Mouse (Mus musculus): Measurements from ENCODE around the gene Hipk2. TPM values are rescaled to one million over a fixed set of nuclear protein-coding genes. Genes with fewer than 3 reads are reported as not detected.

Gene Hipk2
- polyA plus RNA-seq, 1 experiment from 2014 or later, result 32.8 TPM

DNA sequence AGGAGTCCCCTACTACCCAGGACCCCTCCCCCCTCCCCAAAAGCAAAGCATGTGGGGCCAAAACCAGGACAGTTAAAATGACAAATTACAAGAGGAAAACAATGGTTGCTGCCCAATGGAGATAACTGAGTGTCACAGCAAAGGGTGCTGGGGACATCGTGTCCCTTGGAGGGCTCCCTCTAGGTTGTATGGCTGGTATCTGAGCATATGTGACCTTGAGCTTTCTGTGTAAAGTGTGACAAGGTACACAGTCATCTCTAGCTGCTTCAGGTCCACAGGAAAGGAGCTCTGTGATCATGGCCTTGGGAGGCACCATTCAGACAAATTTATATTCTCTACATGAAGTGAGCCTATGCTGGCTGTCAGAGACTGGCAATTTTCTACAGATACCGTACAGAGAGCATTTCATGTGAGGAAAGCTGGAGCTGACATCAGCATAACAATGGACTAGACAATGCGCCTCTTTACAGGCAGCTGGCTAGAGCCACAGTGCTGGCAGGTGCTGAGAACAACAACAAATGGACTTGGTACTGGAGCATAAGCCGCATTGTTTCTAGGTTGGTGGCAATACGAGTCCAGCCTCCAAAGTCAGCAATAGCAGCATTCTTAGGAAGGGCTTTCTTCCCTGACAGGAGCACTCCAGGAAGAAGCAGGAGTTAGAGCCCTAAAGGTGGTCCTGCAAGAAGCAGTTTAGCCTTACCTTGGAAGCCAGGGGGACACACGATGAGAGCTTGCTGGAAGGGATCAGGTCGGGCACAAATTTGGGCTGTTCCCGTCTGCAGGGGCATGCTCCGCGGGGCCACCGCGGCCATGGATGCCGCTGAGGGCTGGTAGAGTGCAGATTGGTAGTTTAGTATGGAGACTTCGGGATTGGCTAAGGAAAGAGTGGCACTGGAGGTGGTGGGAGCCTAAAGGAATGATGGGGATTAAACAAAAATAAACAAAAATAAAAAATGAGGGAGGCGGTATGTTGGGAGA is 145.5 kb downstream of the Hipk2 start:
- no peaks in the 10 kb centered on the region for H3K27me3 ChIP-seq
- H3K9ac ChIP-seq, result no peak overlapping the region
- no peak overlapping the region for H3K4me3 ChIP-seq
- peaks cover 73% of the 10 kb centered on the region for H3K36me3 ChIP-seq
- peak; percentile 61; the same call in 1 of the 2 replicates for ATAC-seq (ENCODE audit: low read depth)
- peaks cover 17% of the 10 kb centered on the region; the same call in 1 of the 2 replicates for H3K4me1 ChIP-seq (replicated peaks)
- peak overlapping the region; percentile 53 for H3K27ac ChIP-seq (replicated peaks)
- H3K9me3 ChIP-seq, result no peaks in the 10 kb centered on the region
- no peak overlapping the region for H3K4me2 ChIP-seq
- WGBS, result 66% methylated on average over 15 of the region's 15 CpGs

DNA sequence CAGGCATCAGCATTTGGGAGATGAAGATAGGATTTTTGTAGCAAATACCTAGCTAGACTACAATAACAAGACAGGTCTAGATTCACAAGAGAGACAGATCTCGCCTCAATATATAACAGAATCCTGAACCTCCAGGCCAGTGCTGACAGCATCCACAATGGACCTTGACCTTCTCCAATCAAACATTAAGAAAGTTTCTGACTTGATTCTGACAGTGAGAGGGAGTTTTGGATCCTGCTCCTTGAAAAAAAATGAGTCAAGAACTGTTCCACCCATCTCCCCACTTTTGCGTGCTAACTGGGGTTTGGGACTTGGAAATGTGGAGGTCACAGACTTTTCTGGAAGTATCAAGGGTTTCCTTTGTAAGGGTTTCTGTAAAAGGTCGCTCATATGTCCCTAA is 150.4 kb downstream of the Hipk2 start:
- Histone ChIP-seq H3K36me3 (peaks cover 50% of the 10 kb centered on the region), H3K4me2 (no peak overlapping the region), H3K9me3 (no peaks in the 10 kb centered on the region), H3K27me3 (no peaks in the 10 kb centered on the region), H3K27ac (replicated peaks) (no peak overlapping the region), H3K4me1 (replicated peaks) (peaks cover 9% of the 10 kb centered on the region; the same call in 1 of the 2 replicates), H3K9ac (no peak overlapping the region), H3K4me3 (no peak overlapping the region)
- no peak for ATAC-seq (ENCODE audit: low read depth)
- 91% methylated on average over 3 of the region's 3 CpGs for WGBS

DNA sequence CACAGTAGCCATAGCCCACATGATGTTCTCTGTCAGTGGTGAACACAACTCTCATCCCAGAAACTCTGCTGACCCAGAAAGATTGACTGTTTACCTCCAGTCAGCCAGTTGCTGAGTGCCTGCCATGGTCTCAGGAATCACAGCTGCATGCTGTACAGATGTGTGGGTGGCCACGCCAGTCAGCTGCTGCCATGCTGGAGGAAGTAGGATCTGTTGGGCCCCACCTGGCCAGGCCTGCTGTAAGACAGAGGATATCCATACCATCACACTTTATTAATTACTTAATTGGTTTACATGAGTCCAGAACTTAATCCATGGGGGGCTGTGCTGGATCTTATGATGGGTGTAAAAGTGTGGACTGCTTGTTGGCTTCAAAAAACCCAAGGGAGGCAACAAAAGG is 154.6 kb downstream of the Hipk2 start:
- WGBS, result 100% methylated on average over 1 of the region's 1 CpGs

DNA sequence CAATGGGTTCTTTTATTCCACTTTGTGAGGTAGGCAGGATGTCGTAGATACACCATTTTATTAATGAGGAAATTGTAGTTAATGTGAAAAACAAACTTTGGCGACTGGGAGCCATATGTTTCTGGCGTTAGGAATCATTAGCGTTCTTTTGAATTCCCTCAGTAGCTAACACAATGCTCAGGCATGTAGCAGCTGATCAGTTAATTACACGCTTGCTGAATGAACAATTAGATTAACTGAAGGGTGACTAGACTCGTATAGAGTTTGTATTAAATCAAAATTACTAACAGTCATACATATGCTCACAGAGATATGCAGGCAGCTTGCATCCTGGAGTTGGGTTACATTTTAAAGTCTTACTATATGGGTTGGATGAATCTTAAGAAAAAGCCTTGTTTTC is 156.7 kb downstream of the Hipk2 start:
- no peak overlapping the region for H3K9ac ChIP-seq
- WGBS, result 30% methylated on average over 6 of the region's 6 CpGs
- peaks cover 75% of the 10 kb centered on the region for H3K36me3 ChIP-seq

More for the DNA sequence above, 154.6 kb downstream of the Hipk2 start:
- H3K27me3 ChIP-seq, result no peaks in the 10 kb centered on the region
- ATAC-seq (ENCODE audit: low read depth), result no peak
- no peak overlapping the region for H3K4me3 ChIP-seq
- H3K27ac ChIP-seq (replicated peaks), result no peak overlapping the region
- peaks cover 61% of the 10 kb centered on the region for H3K36me3 ChIP-seq
- H3K4me1 ChIP-seq (replicated peaks), result 0 out of 2 replicates have a peak, but pooled peaks cover 6% of the 10 kb centered on the region
- no peak overlapping the region for H3K4me2 ChIP-seq
- no peak overlapping the region for H3K9ac ChIP-seq
- no peaks in the 10 kb centered on the region for H3K9me3 ChIP-seq

DNA sequence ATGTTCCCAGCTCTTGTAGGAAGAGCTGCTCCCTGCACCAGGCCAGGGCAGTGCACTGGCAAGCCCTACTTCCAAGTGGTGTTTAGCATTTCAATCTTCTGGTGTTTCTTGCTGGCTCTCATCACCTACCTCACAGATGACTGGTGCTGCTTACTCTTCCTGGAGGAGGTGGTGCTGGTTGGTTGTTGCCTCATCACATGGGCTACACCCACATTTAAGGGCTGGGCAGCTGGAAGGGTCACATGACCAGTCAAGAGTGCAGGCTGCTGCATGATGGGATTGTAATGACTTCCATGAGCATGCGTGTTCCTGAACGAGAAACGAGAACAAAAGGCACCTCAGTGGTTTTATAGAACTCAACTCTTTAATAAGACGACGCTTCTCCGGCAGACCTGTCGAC is 157.3 kb downstream of the Hipk2 start:
- peaks cover 78% of the 10 kb centered on the region for H3K36me3 ChIP-seq

More for the DNA sequence above, 156.7 kb downstream of the Hipk2 start:
- Histone ChIP-seq H3K4me2 (no peak overlapping the region), H3K27ac (replicated peaks) (no peak overlapping the region), H3K27me3 (no peaks in the 10 kb centered on the region), H3K4me1 (replicated peaks) (0 out of 2 replicates have a peak, but pooled peaks cover 6% of the 10 kb centered on the region), H3K4me3 (no peak overlapping the region), H3K9me3 (no peaks in the 10 kb centered on the region)
- ATAC-seq (ENCODE audit: low read depth), result no peak

DNA sequence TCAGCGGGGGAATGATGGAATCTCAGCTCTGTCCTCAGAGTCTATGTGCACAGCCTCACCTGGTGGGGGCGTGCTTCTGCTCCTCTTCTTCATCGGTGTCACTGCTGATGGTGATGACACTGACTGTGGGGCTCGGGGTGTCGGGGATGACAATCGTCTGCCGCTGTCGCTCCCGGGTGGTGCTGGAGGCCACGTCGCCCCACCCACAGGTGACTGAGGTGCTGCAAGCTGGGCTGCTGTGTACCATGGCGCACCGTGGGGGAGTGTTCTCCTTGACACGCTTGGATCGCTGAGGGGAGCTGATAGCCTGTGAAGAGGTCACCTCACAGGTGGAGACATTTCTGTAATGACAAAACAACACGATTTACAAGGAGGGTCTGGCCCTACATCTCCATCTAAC is 160.1 kb downstream of the Hipk2 start:
- Histone ChIP-seq H3K36me3 (peaks cover 95% of the 10 kb centered on the region), H3K27ac (replicated peaks) (no peak overlapping the region)
- no peak for ATAC-seq (ENCODE audit: low read depth)

More for the DNA sequence above, 157.3 kb downstream of the Hipk2 start:
- Histone ChIP-seq H3K4me3 (no peak overlapping the region), H3K27ac (replicated peaks) (no peak overlapping the region), H3K4me1 (replicated peaks) (0 out of 2 replicates have a peak, but pooled peaks cover 6% of the 10 kb centered on the region), H3K4me2 (no peak overlapping the region), H3K9me3 (no peaks in the 10 kb centered on the region), H3K9ac (no peak overlapping the region), H3K27me3 (no peaks in the 10 kb centered on the region)
- 88% methylated on average over 7 of the region's 7 CpGs for WGBS
- ATAC-seq (ENCODE audit: low read depth), result no peak

DNA sequence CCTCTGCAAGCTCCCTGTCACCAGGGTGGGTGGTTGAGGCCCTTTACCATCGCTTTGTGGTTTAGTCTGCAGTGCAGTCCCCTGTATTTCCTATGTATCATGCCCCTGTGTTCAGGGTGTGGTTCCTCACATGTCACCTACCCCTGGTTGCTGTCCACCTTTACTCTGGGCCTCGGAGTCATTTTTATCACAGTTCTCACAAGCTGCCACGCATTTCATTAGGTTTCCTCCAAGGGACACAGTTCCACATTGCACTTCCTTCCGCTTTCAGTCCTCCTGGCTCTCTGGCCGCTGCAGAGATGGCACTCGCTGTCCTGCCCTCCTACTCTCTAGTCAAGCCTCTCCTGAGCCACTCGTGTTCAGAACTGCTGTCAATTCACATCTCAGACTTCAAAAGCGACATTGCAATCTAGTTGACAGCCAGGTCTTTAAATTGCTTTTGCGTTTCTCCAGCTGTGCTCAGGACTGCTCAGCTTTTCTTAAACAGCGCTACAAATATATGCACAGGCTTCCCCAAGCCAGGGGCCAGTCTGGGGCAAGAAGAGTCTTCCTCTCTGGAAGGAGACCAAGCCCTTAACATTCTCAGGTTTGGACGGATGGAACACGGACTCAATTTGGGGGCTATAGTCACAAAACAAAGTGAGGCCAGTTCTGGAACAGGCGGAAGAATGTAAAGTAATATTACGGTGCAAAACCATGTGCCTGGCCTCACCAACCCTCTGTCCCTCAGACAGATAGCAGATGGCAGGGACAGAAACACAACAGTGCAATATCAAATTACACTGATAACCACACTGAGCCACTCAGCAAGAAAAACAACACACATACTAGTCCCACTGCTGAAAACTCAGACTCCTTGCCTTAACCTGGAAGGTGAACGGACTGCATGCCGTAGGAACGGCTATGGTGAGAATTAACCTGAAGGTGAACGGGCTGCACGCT is 161.7 kb downstream of the Hipk2 start:
- 88% methylated on average over 19 of the region's 19 CpGs for whole genome bisulfite sequencing
- Histone ChIP-seq H3K4me2 (no peak overlapping the region), H3K27me3 (no peaks in the 10 kb centered on the region), H3K9ac (no peak overlapping the region), H3K4me3 (no peak overlapping the region), H3K36me3 (peaks cover 97% of the 10 kb centered on the region), H3K4me1 (replicated peaks) (no peaks in the 10 kb centered on the region), H3K27ac (replicated peaks) (no peak overlapping the region), H3K9me3 (no peaks in the 10 kb centered on the region)
- ATAC-seq (ENCODE audit: low read depth), result no peak

More for the DNA sequence above, 160.1 kb downstream of the Hipk2 start:
- WGBS, result 94% methylated on average over 16 of the region's 16 CpGs
- no peak overlapping the region for H3K4me2 ChIP-seq
- no peak overlapping the region for H3K4me3 ChIP-seq
- H3K27me3 ChIP-seq, result no peaks in the 10 kb centered on the region
- 0 out of 2 replicates have a peak, but pooled peaks cover 6% of the 10 kb centered on the region for H3K4me1 ChIP-seq (replicated peaks)
- H3K9me3 ChIP-seq, result no peaks in the 10 kb centered on the region
- H3K9ac ChIP-seq, result no peak overlapping the region

DNA sequence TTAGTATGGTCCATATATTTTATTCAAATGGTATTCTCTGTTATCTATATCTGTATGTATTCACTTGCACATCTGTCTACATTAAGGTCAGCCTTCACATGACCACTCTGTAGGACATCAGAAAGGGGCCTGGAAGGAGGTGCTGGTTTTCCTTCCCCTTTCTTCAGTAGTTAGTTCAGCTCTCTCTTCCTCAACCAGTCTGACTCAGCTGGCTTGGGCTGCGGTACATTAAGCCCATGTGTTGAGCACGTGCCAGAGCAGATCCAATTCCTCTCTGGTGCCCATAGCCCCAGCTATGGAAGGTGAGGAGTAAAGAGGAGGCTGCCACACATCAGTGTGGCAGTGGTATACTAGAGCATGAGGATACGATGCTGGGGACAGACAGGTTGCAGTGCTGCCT is 165.5 kb downstream of the Hipk2 start:
- Histone ChIP-seq H3K36me3 (peaks cover 85% of the 10 kb centered on the region), H3K9ac (no peak overlapping the region), H3K27me3 (no peaks in the 10 kb centered on the region), H3K4me3 (no peak overlapping the region), H3K27ac (replicated peaks) (no peak overlapping the region), H3K4me2 (no peak overlapping the region), H3K4me1 (replicated peaks) (no peaks in the 10 kb centered on the region), H3K9me3 (no peaks in the 10 kb centered on the region)
- no peak for ATAC-seq (ENCODE audit: low read depth)
- WGBS, result 94% methylated on average over 3 of the region's 3 CpGs

DNA sequence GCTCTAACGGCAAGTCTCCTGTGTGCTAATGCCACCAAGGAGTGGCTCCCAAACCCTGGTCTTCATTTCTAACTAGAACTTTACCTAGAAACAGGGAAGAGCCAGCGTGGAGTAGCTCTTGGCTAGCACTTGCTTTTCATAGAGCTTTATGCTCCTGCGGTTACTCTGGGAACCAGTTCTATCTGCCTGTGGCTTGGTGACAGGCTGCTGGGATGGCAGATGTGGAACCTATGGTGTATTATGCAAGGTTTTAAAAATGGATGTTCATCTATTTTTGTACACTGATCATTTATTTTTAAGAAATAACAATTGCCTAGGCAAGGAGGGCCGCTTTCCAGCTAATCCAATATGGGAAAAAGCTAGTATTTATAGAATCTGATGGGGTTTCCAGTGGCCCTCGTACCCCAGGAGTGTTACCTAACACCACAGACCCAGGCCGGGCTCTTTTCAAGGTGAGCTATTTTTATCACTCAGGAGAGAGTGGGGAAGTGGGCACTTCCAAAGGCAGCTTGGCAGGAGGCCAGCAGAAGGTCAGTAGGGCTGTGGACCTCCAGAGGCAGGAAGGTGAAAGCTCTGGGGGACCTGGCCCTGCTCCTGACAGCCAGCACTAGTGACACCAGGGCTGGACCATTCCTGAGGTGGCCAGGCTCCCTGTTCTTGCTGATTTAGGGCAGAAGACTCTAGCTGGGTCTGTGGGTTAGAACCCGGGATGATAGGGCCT is 171.5 kb downstream of the Hipk2 start:
- Histone ChIP-seq H3K4me1 (replicated peaks) (no peaks in the 10 kb centered on the region), H3K9me3 (no peaks in the 10 kb centered on the region), H3K4me2 (no peak overlapping the region), H3K27ac (replicated peaks) (no peak overlapping the region), H3K27me3 (no peaks in the 10 kb centered on the region), H3K9ac (no peak overlapping the region), H3K4me3 (no peak overlapping the region), H3K36me3 (peaks cover 79% of the 10 kb centered on the region)
- ATAC-seq (ENCODE audit: low read depth), result no peak
- WGBS, result 91% methylated on average over 7 of the region's 7 CpGs

DNA sequence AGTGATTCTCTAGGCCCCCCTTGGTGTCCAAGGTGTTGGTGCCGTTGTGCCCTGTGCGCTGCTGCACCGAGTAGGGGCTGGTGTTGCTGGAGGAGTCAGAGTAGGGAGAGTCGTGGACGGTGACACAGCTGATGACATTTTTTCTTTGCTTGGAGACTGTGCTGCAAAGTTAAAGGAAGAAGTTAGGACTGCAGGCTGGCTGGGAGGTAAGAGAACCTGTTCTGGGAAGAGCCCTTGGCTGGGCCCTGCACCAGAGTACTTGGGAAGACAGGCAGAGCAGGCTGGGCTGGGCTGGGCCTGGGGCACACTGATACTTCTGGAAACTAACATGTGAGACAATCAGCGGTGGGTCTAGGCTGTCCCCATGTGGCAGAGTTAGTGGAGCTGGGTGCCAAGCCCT is 172.4 kb downstream of the Hipk2 start:
- no peak overlapping the region for H3K4me3 ChIP-seq
- H3K36me3 ChIP-seq, result peaks cover 80% of the 10 kb centered on the region
- no peak for ATAC-seq (ENCODE audit: low read depth)
- H3K27me3 ChIP-seq, result no peaks in the 10 kb centered on the region
- no peak overlapping the region for H3K4me2 ChIP-seq
- no peak overlapping the region for H3K9ac ChIP-seq
- H3K4me1 ChIP-seq (replicated peaks), result no peaks in the 10 kb centered on the region
- 91% methylated on average over 6 of the region's 6 CpGs for WGBS
- no peak overlapping the region for H3K27ac ChIP-seq (replicated peaks)
- no peaks in the 10 kb centered on the region for H3K9me3 ChIP-seq

DNA sequence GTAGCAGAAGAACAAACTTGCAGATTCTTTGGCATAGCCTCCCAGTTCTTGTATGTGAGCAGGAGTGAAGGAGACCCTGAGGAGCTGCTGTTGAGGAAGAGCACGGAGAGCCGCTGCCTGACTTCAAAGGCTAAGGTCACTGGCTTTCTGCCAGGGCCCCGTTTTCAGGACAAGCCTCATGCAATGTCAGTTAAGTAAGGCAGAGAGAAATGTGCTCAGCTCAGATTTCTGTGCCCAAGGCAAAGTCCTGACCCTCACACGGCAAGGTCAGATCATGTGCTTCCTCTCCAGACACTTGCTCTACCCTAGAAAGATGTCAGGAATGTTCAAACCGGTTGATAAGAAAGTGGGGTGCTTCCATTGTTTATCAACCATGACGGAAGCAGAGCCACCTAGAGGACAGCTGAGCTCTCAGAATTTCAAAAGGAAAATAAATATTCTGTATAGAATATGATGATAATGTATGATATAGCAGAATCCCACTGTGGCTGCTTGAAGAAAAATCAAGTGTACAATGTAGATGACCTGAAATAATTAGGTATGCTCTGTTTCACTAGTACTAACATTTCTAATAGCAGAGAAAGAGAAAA is 173.1 kb downstream of the Hipk2 start:
- Histone ChIP-seq H3K4me2 (no peak overlapping the region), H3K27me3 (no peaks in the 10 kb centered on the region), H3K4me1 (replicated peaks) (no peaks in the 10 kb centered on the region), H3K36me3 (peaks cover 83% of the 10 kb centered on the region), H3K9ac (no peak overlapping the region), H3K9me3 (no peaks in the 10 kb centered on the region), H3K4me3 (no peak overlapping the region), H3K27ac (replicated peaks) (no peak overlapping the region)
- no peak for ATAC-seq (ENCODE audit: low read depth)
- 65% methylated on average over 6 of the region's 6 CpGs for WGBS
